Mouse (Mus musculus) bone marrow macrophage, adult 2 months (primary cell): ENCODE results near the gene Fut1. TPM values are rescaled to one million over a fixed set of nuclear protein-coding genes. Genes with fewer than 3 reads are reported as not detected.

Experiments
- H3K27ac ChIP-seq: 2 replicates; pipeline ENCODE4 v1.5.1; 2012; ENCODE audit warnings: low read depth, low read length; ENCODE audit not compliant: insufficient read depth
- H3K4me1 ChIP-seq: 2 replicates; pipeline ENCODE4 v1.6.1; 2012; ENCODE audit warnings: low read length; ENCODE audit not compliant: control insufficient read depth, insufficient read depth
- H3K4me3 ChIP-seq: 2 replicates; pipeline ENCODE4 v1.5.1; 2012; ENCODE audit warnings: mild to moderate bottlenecking, low read length, moderate library complexity; ENCODE audit not compliant: insufficient read depth
- CTCF ChIP-seq: IDR thresholded peaks from 2 replicates; pipeline ENCODE4 v1.5.1; 2012; ENCODE audit warnings: low read depth, mild to moderate bottlenecking, low read length, moderate library complexity
- POLR2A ChIP-seq: IDR thresholded peaks from 2 replicates; pipeline ENCODE4 v1.6.1; 2012; ENCODE audit warnings: mild to moderate bottlenecking, low read depth, low read length, borderline replicate concordance
- polyA plus RNA-seq: library from polyadenylated mRNA; stranded (reverse); fragments of >200 nt; gene quantifications from 2 replicates; pipeline ENCODE4 v1.2.4, GENCODE M21; 2012; ENCODE audit not compliant: missing spikeins, insufficient read depth, insufficient read length

Fut1 gene
- polyA plus RNA-seq, 1 experiment = not detected

DNA sequence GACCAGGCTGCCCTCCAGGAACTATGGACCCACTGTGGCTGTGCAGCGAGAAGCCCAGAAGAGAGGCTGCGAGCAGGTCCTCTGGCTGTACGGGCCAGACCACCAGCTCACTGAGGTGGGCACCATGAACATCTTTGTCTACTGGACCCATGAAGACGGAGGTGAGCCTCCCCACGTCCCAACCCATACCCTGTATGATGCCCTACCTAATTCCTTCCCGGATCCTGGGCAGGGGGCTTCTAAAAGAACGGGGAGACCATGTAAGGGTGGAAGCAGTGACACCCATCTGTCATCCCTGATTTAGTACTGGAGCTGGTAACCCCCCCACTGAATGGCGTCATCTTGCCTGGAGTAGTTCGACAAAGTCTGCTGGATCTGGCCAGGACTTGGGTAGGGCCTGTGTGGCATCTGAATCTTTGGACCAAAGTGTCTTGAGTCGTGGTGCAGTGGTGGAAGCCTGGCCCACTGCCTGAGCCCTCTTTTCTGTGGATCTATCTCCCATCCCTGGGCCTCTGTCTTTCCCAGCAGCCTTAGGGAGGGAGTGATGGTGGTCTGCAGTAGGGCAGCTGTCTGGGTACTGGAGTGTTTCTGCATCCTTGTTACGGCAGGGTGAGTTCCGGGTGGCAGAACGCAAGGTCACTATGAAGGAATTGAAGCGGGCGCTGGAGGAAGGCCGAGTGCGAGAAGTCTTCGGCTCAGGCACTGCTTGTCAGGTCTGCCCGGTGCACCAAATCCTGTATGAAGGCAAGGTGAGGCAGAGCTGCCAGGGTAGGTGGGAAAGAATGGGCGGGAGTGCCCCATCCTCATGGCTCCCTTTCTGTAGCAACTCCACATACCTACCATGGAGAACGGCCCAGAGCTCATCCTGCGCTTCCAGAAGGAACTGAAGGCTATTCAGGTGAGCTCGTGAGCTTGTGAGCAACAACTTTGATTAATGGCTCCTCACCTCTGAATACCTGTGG is 29.2 kb upstream of the Fut1 start:
- Histone ChIP-seq H3K4me3 (no peak overlapping the region), H3K27ac (no peak overlapping the region), H3K4me1 (peaks cover 26% of the 10 kb centered on the region)
- TF ChIP-seq POLR2A (no peak), CTCF (no peak)

DNA sequence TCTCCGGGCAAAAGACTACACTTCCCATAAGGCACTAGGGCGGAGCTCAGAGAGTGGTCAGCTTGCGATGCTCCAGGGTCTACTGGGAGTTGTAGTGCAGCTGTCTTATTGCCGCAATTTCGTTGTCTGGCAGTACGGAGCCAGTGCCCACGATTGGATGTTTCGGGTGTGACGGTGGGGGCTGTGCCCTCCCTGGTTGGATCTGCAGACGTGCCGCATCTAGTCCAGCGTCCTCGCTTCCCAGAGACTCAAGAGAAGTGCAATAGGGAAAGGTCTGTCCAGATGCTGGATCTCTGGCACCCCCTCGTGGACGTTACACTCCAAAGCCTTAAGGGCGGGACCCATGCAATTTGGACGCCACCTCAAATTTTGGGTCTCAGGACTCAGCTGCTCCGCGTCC is 27.9 kb upstream of the Fut1 start:
- peaks cover 26% of the 10 kb centered on the region for H3K4me1 ChIP-seq
- H3K4me3 ChIP-seq = peak overlapping the region; percentile 22; the same call in 1 of the 2 replicates
- H3K27ac ChIP-seq = no peak overlapping the region
- TF ChIP-seq POLR2A (no peak), CTCF (peak; percentile 64)

DNA sequence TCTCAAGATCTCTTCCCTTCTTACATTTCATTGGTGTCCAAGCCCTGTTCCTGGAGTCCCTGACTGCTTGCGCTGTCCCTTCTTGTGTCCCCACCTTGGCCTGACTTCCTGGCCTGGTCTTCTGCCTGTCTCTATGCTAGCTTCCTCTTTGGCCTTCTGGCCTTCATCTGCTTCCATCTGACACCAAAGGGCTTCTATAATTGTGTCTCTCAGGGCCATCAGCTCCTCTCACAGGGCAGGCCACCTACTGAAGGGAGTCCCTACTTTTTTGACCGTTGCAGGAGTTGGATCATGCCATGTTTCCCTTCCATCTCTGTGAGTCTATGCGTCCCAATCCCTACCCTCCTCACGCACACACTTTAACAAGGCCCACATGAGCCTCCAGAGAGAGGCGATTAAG is 27.2 kb upstream of the Fut1 start:
- Histone ChIP-seq H3K27ac (peak overlapping the region; percentile 61), H3K4me3 (no peak overlapping the region), H3K4me1 (peaks cover 26% of the 10 kb centered on the region)
- no peak for TF ChIP-seq POLR2A
- TF ChIP-seq CTCF = no peak

DNA sequence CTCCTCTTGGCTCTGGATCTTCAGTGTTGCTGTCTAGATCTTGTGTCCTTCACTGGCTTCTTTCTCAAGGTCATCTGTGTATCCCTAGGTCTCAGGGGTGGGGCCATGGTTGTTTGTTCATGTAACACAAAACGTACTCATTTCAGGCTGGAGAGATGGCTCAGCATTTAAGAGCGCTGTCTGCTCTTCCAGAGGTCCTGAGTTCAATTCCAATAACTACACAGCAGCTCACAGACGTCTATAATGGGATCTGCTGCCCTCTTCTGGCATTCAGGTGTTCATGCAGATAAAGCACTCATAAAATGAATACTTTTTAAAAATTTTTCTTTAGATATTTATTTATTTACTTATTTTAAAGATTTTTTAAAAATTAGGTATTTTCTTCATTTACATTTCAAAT is 26.2 kb upstream of the Fut1 start:
- TF ChIP-seq CTCF = no peak
- no peak for TF ChIP-seq POLR2A
- H3K4me3 ChIP-seq = no peak overlapping the region
- peaks cover 26% of the 10 kb centered on the region for H3K4me1 ChIP-seq
- peak overlapping the region; percentile 61 for H3K27ac ChIP-seq

DNA sequence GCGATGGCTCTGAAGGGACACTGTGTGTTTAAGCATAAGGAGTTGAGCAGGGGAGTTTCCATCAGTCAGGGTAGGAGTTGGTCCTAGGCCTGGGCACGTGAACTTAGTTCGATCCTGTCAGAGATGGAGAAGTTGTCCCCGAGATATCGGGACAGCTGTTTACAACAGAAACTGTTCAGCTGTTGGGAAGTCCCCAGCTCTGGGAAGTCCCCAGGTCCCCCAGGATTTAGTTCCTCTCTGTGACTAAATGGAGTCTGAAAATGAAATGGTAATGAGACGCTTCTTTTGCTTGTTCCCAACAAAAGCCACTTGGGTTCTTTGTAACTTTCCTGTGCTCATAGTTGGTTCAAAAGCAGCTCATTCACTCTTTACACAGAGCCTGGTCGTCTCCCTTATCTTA is 25.2 kb upstream of the Fut1 start:
- Histone ChIP-seq H3K4me3 (no peak overlapping the region), H3K4me1 (peaks cover 26% of the 10 kb centered on the region), H3K27ac (peak overlapping the region; percentile 93)
- TF ChIP-seq CTCF (no peak), POLR2A (no peak)

DNA sequence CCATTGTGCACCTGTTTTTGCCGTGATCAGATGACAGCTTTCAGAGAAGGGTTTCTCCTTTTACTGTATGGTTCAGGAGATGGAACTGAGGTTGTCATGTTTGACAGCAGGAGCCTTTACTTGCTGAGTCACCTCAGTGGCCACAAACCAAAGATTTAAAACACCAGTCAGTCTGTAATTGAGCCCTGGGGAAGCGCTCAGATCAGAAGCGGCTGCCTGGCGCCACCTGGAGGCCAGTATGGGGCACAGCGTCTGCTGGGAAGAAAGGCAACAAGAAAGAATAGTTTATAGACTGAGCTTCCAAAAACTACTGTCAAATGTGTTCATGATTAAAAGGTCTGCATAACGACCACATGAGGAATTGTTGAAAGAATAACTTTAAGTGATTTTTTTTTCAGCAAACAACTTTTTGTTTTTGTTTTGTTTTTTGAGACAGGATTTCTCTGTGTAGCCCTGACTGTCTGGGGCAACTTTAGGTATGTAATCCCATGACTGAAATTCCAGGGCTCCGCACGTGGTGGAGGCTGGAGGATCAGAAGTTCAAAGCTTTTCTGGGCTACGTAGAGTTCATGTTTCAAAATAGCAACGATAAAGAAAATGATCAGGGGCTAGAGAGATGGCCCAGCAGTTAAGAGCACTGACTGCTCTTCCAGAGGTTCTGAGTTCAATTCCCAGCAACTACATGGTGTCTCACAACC is 23.8 kb upstream of the Fut1 start:
- Histone ChIP-seq H3K4me3 (no peak overlapping the region), H3K27ac (no peak overlapping the region), H3K4me1 (peaks cover 26% of the 10 kb centered on the region)
- TF ChIP-seq POLR2A = no peak
- TF ChIP-seq CTCF = peak; percentile 93

DNA sequence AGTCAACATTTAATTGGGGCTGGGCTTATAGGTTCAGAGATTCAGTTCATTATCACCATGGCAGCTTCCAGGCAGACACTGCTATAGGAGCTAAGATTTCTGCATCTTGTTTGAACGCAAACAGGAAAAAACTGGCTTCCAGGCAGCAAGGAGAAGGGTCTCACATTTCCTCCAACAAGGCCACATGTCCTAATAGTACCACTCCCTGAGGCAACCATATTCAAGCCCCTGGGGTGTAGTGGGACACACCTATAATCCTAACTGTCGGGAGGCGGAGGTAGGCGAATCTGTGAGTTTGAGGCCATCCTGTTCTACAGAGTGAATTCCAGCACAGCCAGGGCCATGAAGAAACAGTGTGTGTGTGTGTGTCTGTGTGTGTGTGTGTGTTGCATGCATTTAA is 21.9 kb upstream of the Fut1 start:
- Histone ChIP-seq H3K4me3 (no peak overlapping the region), H3K27ac (no peak overlapping the region), H3K4me1 (peaks cover 18% of the 10 kb centered on the region)
- TF ChIP-seq CTCF (no peak), POLR2A (no peak)

DNA sequence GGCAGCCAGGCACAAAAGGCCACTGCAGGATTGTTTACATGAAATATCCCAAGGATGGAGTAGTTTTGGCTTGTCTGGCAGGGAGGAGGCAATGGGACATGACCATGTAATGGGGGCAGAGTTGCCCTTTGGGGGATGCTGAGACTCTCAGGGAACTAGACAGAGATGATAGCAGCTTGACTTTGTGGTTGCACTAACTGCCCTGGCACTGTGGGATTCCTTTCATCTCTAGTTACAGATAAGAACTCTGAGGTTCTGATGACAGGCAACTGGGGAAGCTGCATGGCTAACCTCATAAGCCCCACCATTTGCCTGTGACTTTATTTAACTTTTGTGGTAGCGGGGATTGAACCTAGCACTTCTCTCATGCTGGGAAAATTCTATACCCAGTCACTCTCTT is 21.0 kb upstream of the Fut1 start:
- H3K4me1 ChIP-seq = peaks cover 12% of the 10 kb centered on the region
- H3K27ac ChIP-seq = no peak overlapping the region
- no peak for TF ChIP-seq CTCF
- no peak for TF ChIP-seq POLR2A
- no peak overlapping the region for H3K4me3 ChIP-seq

DNA sequence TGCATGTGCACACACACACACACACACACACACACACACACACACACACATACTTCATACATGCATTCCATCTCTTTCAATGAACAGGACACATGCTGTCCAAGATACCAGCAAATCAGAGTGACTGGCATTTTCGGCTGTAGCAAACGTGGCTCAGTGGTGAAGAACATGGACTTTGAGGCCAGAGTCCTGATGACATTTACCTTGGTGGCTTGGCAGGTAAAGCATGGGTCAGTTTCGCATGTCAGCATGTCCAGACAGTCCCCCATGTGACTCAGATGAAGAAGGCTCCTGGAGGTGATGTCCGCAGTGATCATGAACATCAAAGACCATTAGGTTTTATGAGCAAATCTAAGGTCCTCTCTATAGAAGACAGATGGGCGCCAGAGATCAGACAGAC is 20.1 kb upstream of the Fut1 start:
- Histone ChIP-seq H3K27ac (no peak overlapping the region), H3K4me3 (no peak overlapping the region), H3K4me1 (peaks cover 7% of the 10 kb centered on the region)
- TF ChIP-seq POLR2A (no peak), CTCF (no peak)

DNA sequence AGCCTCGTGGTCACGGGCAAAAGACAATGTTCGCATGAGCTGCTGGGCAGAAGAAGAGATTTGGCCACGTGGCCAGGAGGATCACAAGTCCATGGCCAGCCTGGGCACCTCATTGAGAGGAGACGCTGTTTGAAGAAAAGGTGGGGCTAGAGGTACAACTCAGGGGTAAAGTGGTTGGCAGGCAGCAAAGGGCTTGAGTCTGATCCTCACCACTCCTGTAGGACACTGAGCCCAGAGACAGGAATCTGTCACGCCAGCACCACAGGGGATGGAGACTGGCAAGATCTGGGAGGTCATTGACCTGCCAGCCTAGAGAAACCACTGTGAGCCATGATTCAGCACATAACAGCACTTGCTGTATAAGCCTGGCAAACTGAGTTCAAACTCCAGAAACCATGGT is 19.6 kb upstream of the Fut1 start:
- TF ChIP-seq CTCF (no peak), POLR2A (no peak)
- Histone ChIP-seq H3K4me1 (peaks cover 2% of the 10 kb centered on the region), H3K4me3 (no peak overlapping the region), H3K27ac (no peak overlapping the region)
